10 mouse cellular contexts compared by ENCODE assay signal in the genomic region with DNA sequence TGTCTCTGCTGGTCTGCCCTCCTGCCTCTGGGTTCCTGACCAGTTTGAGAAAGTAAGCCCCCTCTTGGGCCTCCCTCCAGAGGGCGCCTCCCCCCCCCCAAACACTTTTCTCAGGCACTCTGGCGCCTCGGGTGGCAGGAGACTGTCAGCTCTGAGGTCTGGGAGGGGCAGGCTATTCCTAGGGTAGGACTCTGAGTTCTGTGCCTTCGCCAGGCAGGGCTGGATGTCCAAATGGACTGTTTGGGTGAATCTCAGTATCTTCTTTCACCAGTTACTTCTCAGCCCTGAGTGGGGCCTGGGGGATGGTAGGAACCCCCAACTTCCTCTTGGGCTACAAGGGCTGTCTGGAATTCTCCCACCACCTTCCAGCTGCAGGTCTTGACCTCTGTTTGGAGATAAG. TPM values are rescaled to one million over a fixed set of nuclear protein-coding genes. Genes with fewer than 3 reads are reported as not detected.
DNase-seq lines count a peak whose midpoint lies in the region; ATAC-seq and TF ChIP-seq lines count a peak whose summit lies in the region.
"Had no signal": no experiment of that assay in that cellular context is flagged by ENCODE, and none has a peak within 500 bp of the region (broad histone marks: within the 10 kb centered on the region; RNA-seq: fewer than 3 reads in every experiment).

No protein-coding gene starts in this region.

- 14% methylated on average over 4 of the region's 4 CpGs for WGBS in liver, postnatal 0 days (ENCODE audit: insufficient replicate concordance)
- WGBS in liver, embryonic 12.5 days (ENCODE audit: insufficient replicate concordance), result 6% methylated on average over 4 of the region's 4 CpGs
- WGBS in limb, embryonic 11.5 days, result 10% methylated on average over 4 of the region's 4 CpGs

- no peak for TF ChIP-seq POLR2A in brain, embryonic 14.5 days (IDR thresholded peaks at IDR 0.05; ENCODE audit: borderline replicate concordance, extremely low read depth, insufficient read depth, insufficient read length, poor library complexity, severe bottlenecking)

- TF ChIP-seq EP300 in liver, postnatal 0 days (IDR thresholded peaks at IDR 0.05; ENCODE audit: low read depth), result no peak

- H3K4me1 ChIP-seq in liver, postnatal 0 days (ENCODE audit: insufficient read depth), result 0 out of 2 replicates have a peak, but pooled peaks cover 4% of the 10 kb centered on the region
- peaks cover 12% of the 10 kb centered on the region for H3K4me1 ChIP-seq in liver, embryonic 12.5 days
- H3K4me1 ChIP-seq in limb, embryonic 11.5 days (ENCODE audit: control insufficient read depth, insufficient read depth, low read length), result peaks cover 41% of the 10 kb centered on the region

- H3K27ac ChIP-seq in liver, postnatal 0 days (ENCODE audit: low read depth), result no peak overlapping the region
- no peak overlapping the region for H3K27ac ChIP-seq in liver, embryonic 12.5 days
- H3K27ac ChIP-seq in limb, embryonic 11.5 days (replicated peaks; ENCODE audit: low read depth, low read length), result no peak overlapping the region

- H3K4me3 ChIP-seq in liver, postnatal 0 days (ENCODE audit: low read depth, low read length), result no peak overlapping the region
- H3K4me3 ChIP-seq in liver, embryonic 12.5 days, result no peak overlapping the region
- no peak overlapping the region for H3K4me3 ChIP-seq in limb, embryonic 11.5 days (ENCODE audit: low read depth, low read length)

- H3K27me3 ChIP-seq in liver, postnatal 0 days (ENCODE audit: insufficient read depth, low read length), result no peaks in the 10 kb centered on the region
- peaks cover 23% of the 10 kb centered on the region for H3K27me3 ChIP-seq in liver, embryonic 12.5 days (replicated peaks)
- no peaks in the 10 kb centered on the region for H3K27me3 ChIP-seq in limb, embryonic 11.5 days (ENCODE audit: control insufficient read depth, insufficient read depth, low read length)

- TF ChIP-seq CTCF in liver, postnatal 0 days (IDR thresholded peaks at IDR 0.05; ENCODE audit: low read depth), result peak; percentile 50
- TF ChIP-seq CTCF in brain, embryonic 14.5 days (IDR thresholded peaks at IDR 0.05; ENCODE audit: borderline replicate concordance, extremely low read depth, insufficient read depth, insufficient read length), result peak; percentile 32; the same call in 1 of the 2 replicates

- no peaks in the 10 kb centered on the region for H3K36me3 ChIP-seq in liver, postnatal 0 days (replicated peaks; ENCODE audit: insufficient read depth, low read length)
- H3K36me3 ChIP-seq in liver, embryonic 12.5 days, result no peaks in the 10 kb centered on the region
- no peaks in the 10 kb centered on the region for H3K36me3 ChIP-seq in limb, embryonic 11.5 days (ENCODE audit: control insufficient read depth, insufficient read depth, low read length)

- no peaks in the 10 kb centered on the region for H3K9me3 ChIP-seq in liver, postnatal 0 days (ENCODE audit: low read length)
- no peaks in the 10 kb centered on the region for H3K9me3 ChIP-seq in liver, embryonic 12.5 days (replicated peaks)
- H3K9me3 ChIP-seq in limb, embryonic 11.5 days (ENCODE audit: control insufficient read depth, low read length), result no peaks in the 10 kb centered on the region

- peak; percentile 75 for DNase-seq in gastrocnemius, adult 18-20 months (ENCODE audit: low spot score)
- DNase-seq in gastrocnemius, postnatal 10 days, result no peak
- no peak for DNase-seq in liver, postnatal 0 days
- no peak for DNase-seq in brain, embryonic 14.5 days (ENCODE audit: low read depth)
- DNase-seq in limb, embryonic 11.5 days (ENCODE audit: low spot score), result peak; percentile 59
- DNase-seq in cerebellum, postnatal 4 days (ENCODE audit: low spot score in 2 of 2), result no peak
- no peak for DNase-seq in layer of hippocampus, adult 9-11 months
- DNase-seq: B cell, adult 2 months had no signal

- no peak overlapping the region for H3K9ac ChIP-seq in liver, postnatal 0 days (replicated peaks)
- no peak overlapping the region for H3K9ac ChIP-seq in liver, embryonic 12.5 days
- H3K9ac ChIP-seq in limb, embryonic 11.5 days (ENCODE audit: low read length), result no peak overlapping the region

- no peak overlapping the region for H3K4me2 ChIP-seq in liver, postnatal 0 days (ENCODE audit: low read depth, low read length)
- H3K4me2 ChIP-seq in liver, embryonic 12.5 days, result no peak overlapping the region
- no peak overlapping the region for H3K4me2 ChIP-seq in limb, embryonic 11.5 days (ENCODE audit: low read depth, severe bottlenecking)

- ATAC-seq in liver, postnatal 0 days, result no peak
- no peak; the same call in 1 of the 2 replicates for ATAC-seq in liver, embryonic 12.5 days
- ATAC-seq in limb, embryonic 11.5 days (ENCODE audit: insufficient number of reproducible peaks, low FRiP score, low TSS enrichment, low read depth), result no peak

RNA-seq across cellular contexts. Expression of gene Gse1, which starts 16.9 kb away (rescaled TPM):
- total RNA-seq in gastrocnemius, adult 18-20 months (2021), result 10 to 100 TPM; 28.9 to 32.6 TPM
- 10 to 100 TPM; 25.5 to 38.6 TPM for total RNA-seq in gastrocnemius, postnatal 10 days (2021)
- polyA plus RNA-seq in liver, postnatal 0 days (2015; fragmentation: Nextera tagmentation; extraction: Ambion mirVana), result 7.1 and 7.7 TPM in 2 replicates
- 14.5 and 15.9 TPM in 2 replicates for polyA plus RNA-seq in liver, embryonic 12.5 days (2016; fragmentation: Nextera tagmentation; extraction: Ambion mirVana)
- 70.3 and 70.4 TPM in 2 replicates for polyA plus RNA-seq in brain, embryonic 14.5 days (2012; rRNA removed)
- 6.6 and 8.2 TPM in 2 replicates for polyA plus RNA-seq in limb, embryonic 11.5 days (2014; fragmentation: Nextera tagmentation; extraction: Ambion mirVana)

RNA-seq across cellular contexts. Expression of gene Fam92b, which starts 34.1 kb away (rescaled TPM):
- not detected for total RNA-seq in gastrocnemius, adult 18-20 months (2021)
- not detected for total RNA-seq in gastrocnemius, postnatal 10 days (2021)
- not detected in 2 replicates for polyA plus RNA-seq in liver, postnatal 0 days (2015; fragmentation: Nextera tagmentation; extraction: Ambion mirVana)
- polyA plus RNA-seq in liver, embryonic 12.5 days (2016; fragmentation: Nextera tagmentation; extraction: Ambion mirVana), result not detected in 2 replicates
- 1.3 and 1.7 TPM in 2 replicates for polyA plus RNA-seq in brain, embryonic 14.5 days (2012; rRNA removed)
- polyA plus RNA-seq in limb, embryonic 11.5 days (2014; fragmentation: Nextera tagmentation; extraction: Ambion mirVana), result 0.16 and 0.27 TPM in 2 replicates
- total RNA-seq: hematopoietic stem cell, adult 5-6 weeks had no signal

Comparison
In these comparisons a context has a peak if more than half of its experiments do, and no peak if none do; other contexts are left out.
1. DNase-seq: peak in gastrocnemius, adult 18-20 months (single experiment) and limb, embryonic 11.5 days (single experiment); none in gastrocnemius, postnatal 10 days (single experiment), liver, postnatal 0 days (single experiment), brain, embryonic 14.5 days (single experiment), cerebellum, postnatal 4 days (0 of 2) and layer of hippocampus, adult 9-11 months (single experiment).